Comparison of ENCODE assay signal across 16 mouse cellular contexts in the genomic region with DNA sequence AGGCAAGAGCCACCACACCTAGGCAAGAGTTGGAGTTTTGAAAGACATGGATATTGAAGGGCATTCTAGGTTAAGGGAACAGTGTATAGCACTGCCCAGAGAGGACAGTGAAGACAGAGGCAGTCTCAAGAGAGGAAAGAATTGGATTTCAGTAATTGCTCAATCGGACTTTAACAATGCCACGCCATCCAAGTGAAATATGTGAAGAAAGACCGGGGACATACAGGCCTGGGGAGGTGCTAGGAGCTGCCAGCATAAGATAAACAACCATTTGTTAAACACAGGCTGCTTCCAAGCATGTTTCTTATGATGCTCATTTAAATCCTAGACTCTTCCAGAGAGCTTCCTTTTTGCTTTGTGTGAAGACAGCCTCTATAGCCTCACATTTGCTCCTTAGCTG.
"Had no signal": no experiment of that assay in that cellular context is flagged by ENCODE, and none has a peak within 500 bp of the region (broad histone marks: within the 10 kb centered on the region; RNA-seq: fewer than 3 reads in every experiment).

No protein-coding gene starts in this region.

- H3K27ac ChIP-seq: liver, embryonic 12.5 days; liver, embryonic 14.5 days; lung, embryonic 15.5 days; macrophage; midbrain, embryonic 13.5 days; midbrain, embryonic 15.5 days; neural tube, embryonic 12.5 days had no signal

- H3K27me3 ChIP-seq: liver, embryonic 12.5 days; lung, embryonic 15.5 days; midbrain, embryonic 15.5 days; neural tube, embryonic 12.5 days had no signal

- H3K4me1 ChIP-seq: liver, embryonic 12.5 days; lung, embryonic 15.5 days had no signal

- H3K9me3 ChIP-seq: liver, embryonic 12.5 days; lung, embryonic 15.5 days; megakaryocyte, embryonic 14.5 days; midbrain, embryonic 13.5 days; midbrain, embryonic 15.5 days; neural tube, embryonic 12.5 days had no signal

- H3K4me3 ChIP-seq: liver, embryonic 12.5 days; lung, embryonic 15.5 days; megakaryocyte, embryonic 14.5 days; midbrain, embryonic 13.5 days; midbrain, embryonic 15.5 days; neural tube, embryonic 12.5 days had no signal

- H3K36me3 ChIP-seq: liver, embryonic 12.5 days; lung, embryonic 15.5 days; midbrain, embryonic 13.5 days; midbrain, embryonic 15.5 days; neural tube, embryonic 12.5 days had no signal

- ATAC-seq: liver, embryonic 12.5 days; midbrain, embryonic 13.5 days; midbrain, embryonic 15.5 days had no signal

- H3K9ac ChIP-seq: liver, embryonic 12.5 days; liver, embryonic 14.5 days; lung, embryonic 15.5 days; midbrain, embryonic 13.5 days; midbrain, embryonic 15.5 days; neural tube, embryonic 12.5 days had no signal

- H3K4me2 ChIP-seq: liver, embryonic 12.5 days; lung, embryonic 15.5 days; midbrain, embryonic 11.5 days; midbrain, embryonic 13.5 days; midbrain, embryonic 15.5 days; neural tube, embryonic 12.5 days had no signal

- DNase-seq: lung, postnatal 10 days; lung, postnatal 36 days; right cerebral cortex, postnatal 14 days; spleen, adult 18-20 months; thymus, adult 18-20 months; thymus, postnatal 14 days; thymus, postnatal 36 days had no signal
